Mouse (Mus musculus) CH12.LX (cell line): Measurements from ENCODE around the gene Fam214a.

ENCODE experiments used
- CHD1 ChIP-seq: IDR thresholded peaks from 2 replicates; pipeline ENCODE4 v1.6.1; 2012; ENCODE audit warnings: low read depth, low read length, improper control_type of control experiment, inconsistent platforms
- CTCF ChIP-seq, 2 experiments: IDR thresholded peaks in 1 of 2; conservative IDR thresholded peaks in 1 of 2; 2 replicates each; pipeline ENCODE4 v1.5.1; 2011 to 2012; ENCODE audit warnings: low read depth in 2 of 2, low read length in 2 of 2, improper control_type of control experiment in 1 of 2, inconsistent platforms in 1 of 2, mild to moderate bottlenecking in 1 of 2, moderate library complexity in 1 of 2
- EP300 ChIP-seq: IDR thresholded peaks from 2 replicates; pipeline ENCODE4 v1.6.1; 2011; ENCODE audit warnings: low read length, improper control_type of control experiment
- JUN ChIP-seq: IDR thresholded peaks from 2 replicates; pipeline ENCODE4 v1.6.1; 2011; ENCODE audit warnings: low read depth, mild to moderate bottlenecking, low read length, improper control_type of control experiment, moderate library complexity; ENCODE audit not compliant: insufficient read depth
- JUND ChIP-seq: conservative IDR thresholded peaks from 2 replicates; pipeline ENCODE4 v1.6.1; 2011; ENCODE audit warnings: low read depth, low read length, improper control_type of control experiment
- KAT2A ChIP-seq: IDR thresholded peaks from 2 replicates; pipeline ENCODE4 v1.6.1; 2012; ENCODE audit warnings: low read length, improper control_type of control experiment, inconsistent platforms; ENCODE audit not compliant: insufficient replicate concordance
- MAFK ChIP-seq: IDR thresholded peaks from 2 replicates; pipeline ENCODE4 v1.6.1; 2011; ENCODE audit warnings: low read length, improper control_type of control experiment; ENCODE audit not compliant: insufficient replicate concordance
- MAX ChIP-seq: IDR thresholded peaks from 2 replicates; pipeline ENCODE4 v1.6.1; 2011; ENCODE audit warnings: low read length, improper control_type of control experiment
- NELFE ChIP-seq: IDR thresholded peaks from 2 replicates; pipeline ENCODE4 v1.6.1; 2011; ENCODE audit warnings: low read depth, low read length, improper control_type of control experiment
- POLR2A ChIP-seq: IDR thresholded peaks from 2 replicates; pipeline ENCODE4 v1.6.1; 2011; ENCODE audit warnings: low read depth, mild to moderate bottlenecking, improper control_type of control experiment, low read length
- SMC3 ChIP-seq: IDR thresholded peaks from 2 replicates; pipeline ENCODE4 v1.6.1; 2011; ENCODE audit warnings: low read depth, low read length, improper control_type of control experiment
- ZMIZ1 ChIP-seq: IDR thresholded peaks from 2 replicates; pipeline ENCODE4 v1.6.1; 2012; ENCODE audit warnings: low read depth, mild to moderate bottlenecking, inconsistent platforms, low read length, improper control_type of control experiment
- ZNF384 ChIP-seq: IDR thresholded peaks from 2 replicates; pipeline ENCODE4 v1.6.1; 2012; ENCODE audit warnings: low read depth, low read length, improper control_type of control experiment, inconsistent platforms

GRCm38 (mm10) chr9:75022546-75022945, 69.9 kb downstream of the Fam214a start:
- TF ChIP-seq NELFE, result no peak
- no peak for TF ChIP-seq JUND
- TF ChIP-seq EP300, result no peak
- TF ChIP-seq MAFK, result no peak
- TF ChIP-seq ZMIZ1, result no peak
- no peak for TF ChIP-seq CTCF (conservative IDR thresholded peaks at IDR 0.05 in 1 of 2, IDR thresholded peaks at IDR 0.05 in 1 of 2; ENCODE audit: low read depth in 2 of 2, low read length in 2 of 2)
- TF ChIP-seq POLR2A, result no peak
- no peak for TF ChIP-seq SMC3
- TF ChIP-seq JUN, result no peak
- no peak for TF ChIP-seq KAT2A
- no peak for TF ChIP-seq MAX
- TF ChIP-seq ZNF384, result no peak
- TF ChIP-seq CHD1, result no peak
